Mouse (Mus musculus) T-cell, adult 2 months (primary cell): ENCODE results near the gene Kmt2a.

ENCODE experiments used
- DNase-seq: peaks from one replicate; pipeline ENCODE4 v3.0.0; 2022; ENCODE audit warnings: low spot score

Kmt2a gene

DNA sequence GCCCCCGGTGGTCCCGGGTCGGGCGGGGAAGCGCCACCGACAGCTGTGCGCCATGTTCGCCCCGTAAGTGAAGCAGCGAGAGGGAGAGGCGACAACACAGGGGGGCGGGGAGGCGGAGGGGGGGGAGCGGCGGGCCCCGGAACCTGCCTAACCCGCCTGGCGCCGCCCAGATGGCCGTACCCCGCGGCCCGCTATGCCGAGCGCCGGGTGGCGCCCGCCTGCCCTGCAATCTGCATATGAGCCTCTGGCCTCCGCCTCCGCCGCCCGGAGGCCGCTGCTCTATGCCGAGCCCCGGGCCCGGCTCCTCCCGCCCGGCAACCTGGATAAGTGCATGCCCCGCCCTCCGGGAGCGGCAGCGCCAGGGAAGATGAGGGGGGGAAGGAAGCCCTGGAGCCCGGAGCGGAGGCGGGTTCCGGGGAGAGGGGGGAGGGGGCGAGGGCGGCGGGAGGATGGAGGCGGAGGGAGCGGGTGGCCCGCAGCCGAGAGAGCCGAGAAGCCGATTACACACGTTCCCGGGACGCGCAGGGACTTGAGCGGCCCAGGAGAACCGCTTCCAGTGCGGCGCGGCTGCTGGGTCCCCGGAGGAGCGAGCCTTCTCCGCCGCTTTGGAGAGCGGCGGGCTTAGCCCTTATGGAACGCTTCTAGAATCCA is at the start of gene Kmt2a:
Kmt2a (minus strand) TSS at position 76 of the 651 bp plus-strand sequence.
- peak; percentile 94 for DNase-seq

DNA sequence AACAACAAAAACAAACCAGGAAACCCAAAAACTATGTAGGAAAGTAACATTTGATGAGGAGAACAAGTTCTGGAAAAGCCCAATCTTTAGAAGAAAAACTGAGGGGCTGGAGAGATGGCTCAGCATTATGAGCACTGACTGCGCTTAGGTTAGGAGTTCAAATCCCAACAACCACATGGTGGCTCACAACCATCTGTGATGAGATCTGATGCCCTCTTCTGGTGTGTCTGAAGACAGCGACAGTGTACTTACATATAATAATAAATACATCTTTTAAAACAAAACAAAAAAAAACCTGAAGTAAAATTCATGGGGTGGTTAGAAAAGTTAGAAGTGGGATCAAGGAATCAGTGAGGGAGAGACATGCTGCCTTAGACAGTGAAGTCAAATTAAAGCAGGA is 40.4 kb upstream of the Kmt2a start:
- no peak for DNase-seq

DNA sequence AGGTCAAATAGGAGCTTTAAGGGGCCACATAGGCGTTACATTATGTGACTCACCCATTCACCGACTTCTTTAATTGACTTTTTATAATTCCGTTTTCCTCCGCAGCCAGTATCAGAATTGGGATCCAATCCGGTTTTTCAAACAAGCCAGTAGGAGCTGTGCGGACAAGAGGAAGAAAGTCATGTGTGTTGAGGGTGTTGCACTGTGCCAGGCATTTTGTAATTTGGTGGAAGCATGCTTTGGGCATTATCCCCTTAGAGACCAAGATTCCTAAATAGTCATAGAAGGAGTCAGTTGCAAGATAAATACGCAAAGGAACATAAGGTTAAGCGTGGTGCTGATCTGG is 40.0 kb upstream of the Kmt2a start:
- no peak for DNase-seq

DNA sequence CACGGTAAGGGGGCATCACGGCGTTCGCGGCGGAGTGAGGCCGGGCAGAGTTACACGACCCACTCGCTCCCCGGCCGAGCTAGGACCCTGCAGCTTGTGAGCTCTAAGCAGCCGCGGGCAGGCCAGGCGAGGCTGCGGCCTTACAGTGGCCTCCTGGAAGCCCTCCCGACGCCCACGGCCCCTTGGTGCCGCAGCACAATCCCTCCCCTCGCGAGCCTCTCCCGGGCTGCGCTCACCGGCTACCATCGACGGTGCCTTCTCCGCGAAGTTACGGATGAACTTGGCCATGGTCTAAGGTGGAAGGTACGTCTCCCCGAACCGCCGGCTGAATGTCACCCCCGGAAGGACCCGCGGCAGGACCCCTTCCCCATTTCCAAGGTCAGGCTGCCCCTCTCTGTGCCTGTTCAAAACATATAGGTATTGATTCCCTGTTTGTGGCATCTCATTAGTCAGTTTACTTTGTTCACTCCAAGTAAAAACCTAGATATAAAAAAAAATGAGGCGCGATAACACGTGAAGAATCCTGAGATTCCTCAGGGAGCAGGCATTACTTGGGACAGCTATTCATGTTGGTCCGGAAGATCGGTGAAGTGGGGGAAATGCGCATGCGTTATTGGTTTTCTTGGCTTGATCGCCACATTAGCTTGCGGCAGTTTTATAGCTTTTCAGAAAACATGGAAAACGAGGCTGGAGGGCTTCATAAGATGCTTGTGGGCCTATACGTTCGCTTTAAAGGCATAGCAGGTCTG is 39.5 kb upstream of the Kmt2a start, which contains the start of gene Atp5l:
Atp5l (minus strand) TSS at position 369 of the 749 bp plus-strand sequence.
- DNase-seq: peak; percentile 81

DNA sequence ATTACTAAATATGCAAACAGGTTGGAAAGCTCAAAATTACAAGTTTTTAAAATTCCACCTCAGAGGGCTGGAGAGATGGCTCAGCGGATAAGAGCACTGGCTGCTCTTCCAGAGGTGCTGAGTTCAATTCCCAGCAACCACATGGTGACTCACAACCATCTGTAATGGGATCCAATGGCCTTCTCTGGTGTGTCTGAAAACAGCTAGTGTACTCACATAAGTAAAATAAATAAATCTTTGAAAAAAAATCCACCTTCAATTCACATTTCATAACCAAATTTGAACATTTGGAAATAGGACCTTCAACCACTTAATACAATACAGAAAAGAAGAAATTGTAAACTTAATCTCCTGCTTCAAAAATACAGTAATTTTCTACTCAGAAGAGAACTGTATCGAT is 38.5 kb upstream of the Kmt2a start:
- no peak for DNase-seq

DNA sequence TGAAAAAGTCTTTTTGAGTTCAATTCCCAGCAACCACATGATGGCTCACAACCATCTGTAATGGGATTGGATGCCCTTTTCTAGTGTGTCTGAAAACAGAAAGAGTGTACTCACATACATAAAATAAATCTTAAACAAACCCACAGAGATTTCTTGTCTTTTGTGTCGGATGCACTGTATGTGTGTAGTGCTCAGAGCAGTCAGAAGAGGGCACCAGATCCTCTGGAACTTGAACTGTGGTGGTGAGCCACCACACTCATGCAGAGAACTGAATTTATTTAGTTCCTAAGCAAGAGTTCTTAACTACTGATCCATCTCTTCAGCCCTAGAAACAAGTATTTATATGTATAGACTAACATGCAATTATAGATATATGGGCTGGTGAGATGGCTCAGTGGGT is 35.1 kb upstream of the Kmt2a start:
- DNase-seq: peak; percentile 75

DNA sequence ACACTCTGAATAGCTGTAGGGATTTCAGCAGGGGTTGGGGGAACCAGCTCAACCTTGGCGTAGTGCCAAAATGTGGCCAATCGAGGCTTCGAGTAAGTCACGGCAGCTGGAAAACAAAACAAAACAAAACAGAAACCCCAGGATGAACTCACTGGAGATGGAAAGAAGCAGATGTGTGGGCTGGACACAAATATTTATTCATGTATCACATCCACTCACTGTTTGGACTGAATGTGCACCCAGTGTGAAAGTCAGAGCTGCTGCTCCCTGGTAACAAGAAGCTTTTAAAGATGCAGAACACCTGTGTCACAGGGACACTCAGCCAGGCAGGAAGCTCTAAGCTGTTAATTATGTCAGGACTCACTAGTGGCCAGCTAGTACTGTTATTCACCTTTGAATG is 33.6 kb upstream of the Kmt2a start:
- no peak for DNase-seq

DNA sequence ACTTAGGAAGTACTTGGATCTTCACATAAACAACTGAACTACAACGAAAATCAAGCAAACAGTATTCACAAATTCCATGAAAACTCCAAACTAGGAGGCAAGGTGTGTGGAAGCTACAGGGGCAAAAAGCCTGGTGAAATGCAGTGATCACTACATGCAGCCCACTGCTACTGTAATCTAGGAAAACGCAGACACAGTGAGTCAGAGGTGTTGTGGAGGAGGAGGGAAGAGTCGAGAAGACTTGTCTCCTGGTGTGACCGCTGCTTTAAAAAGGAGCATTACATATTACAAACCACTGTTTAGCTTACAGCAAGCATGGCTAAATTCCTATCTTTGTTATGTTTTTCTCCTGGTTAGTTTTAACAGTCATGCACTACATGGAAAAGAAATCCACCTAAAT is 30.3 kb upstream of the Kmt2a start:
- no peak for DNase-seq

DNA sequence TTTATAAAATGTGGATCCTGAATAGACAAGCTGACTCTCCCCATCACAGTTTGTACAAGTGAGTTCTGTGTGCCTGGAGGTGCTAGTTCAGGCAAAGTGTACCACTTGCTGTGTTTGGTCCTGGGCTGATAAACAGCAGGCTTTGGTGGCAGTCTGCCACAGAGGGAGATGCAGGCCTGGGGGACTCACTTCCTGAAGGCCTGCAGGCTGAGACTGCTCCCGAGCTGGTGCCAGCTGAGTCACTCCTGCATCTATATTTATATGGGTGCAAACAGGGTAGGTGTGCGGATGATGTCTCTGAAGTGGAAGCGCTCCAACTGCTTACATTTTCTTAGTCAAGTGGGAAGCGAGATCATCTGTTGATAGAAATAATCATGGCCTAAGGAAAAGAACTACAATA is 24.5 kb upstream of the Kmt2a start:
- no peak for DNase-seq

DNA sequence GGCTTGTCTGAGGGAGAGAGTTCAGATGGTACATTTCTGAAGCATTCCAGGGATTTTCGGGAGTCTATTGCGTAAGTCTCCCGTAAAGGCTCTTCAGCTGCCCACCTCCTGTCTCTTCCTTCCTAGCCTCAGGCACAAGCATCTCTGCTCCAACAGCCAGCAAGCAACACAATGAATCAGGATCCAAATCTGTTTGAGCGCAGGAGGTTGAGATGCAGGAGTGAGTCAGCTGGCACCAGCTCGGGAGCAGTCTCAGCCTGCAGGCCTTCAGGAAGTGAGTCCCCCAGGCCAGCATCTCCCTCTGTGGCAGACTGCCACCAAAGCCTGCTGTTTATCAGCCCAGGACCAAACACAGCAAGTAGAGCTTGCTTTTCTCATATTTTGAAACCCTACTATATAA is 23.9 kb upstream of the Kmt2a start:
- DNase-seq: no peak

DNA sequence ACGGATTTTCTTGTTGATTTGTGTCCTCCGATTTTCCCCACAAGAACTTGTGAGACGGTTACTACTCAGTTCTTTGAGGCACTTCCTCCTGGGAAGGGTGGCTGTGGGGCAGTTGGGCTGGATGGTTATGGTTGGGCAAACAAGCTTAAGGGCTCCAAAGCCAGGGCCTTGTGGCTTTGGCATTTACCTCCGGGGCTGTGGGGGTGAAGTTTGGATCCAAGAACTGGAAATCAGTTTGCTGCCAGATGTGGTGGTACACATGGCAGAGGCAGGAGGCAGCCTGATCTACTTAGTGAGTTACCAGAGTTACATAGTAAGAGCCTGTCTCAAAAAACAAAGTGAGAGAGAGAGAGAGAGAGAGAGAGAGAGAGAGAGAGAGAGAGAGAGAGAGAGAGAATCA is 22.8 kb upstream of the Kmt2a start:
- no peak for DNase-seq

DNA sequence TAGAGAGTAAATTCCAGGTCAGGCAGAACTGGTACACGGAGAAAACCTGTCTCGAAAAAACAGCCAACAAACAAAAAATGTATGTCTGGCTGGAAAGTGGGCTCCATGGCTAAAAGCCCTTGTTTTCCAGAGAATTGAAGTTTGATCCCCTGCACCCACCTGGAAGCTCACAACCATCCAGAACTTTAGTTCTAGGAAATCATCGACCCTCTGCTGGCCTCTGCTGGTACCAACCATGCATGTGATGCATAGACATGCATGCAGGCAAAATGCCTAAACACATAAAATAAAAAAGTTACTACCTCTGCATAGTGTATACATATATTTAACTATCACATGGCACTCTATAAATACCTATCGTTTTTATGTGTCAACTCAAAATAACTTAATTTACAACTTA is 19.3 kb upstream of the Kmt2a start:
- no peak for DNase-seq

DNA sequence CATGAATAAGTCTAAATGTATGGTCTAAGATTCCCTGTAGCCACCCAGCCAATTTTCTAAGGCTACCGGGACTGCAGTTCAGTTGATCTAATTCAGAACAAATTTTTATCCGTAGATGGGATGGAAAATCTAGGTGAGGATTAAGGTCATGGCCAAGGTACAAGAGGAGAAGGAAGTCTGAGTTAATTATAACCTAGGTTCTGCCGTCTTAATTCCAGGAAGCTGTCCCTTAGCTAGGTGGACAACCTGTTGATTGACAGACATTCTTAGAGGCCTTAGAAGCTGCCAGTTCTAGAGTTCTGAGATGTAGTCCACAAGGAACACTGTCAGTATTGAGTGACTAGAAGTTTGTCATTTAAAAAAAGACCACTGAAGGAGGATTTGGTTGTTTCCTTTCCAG is 18.6 kb upstream of the Kmt2a start:
- DNase-seq: no peak

DNA sequence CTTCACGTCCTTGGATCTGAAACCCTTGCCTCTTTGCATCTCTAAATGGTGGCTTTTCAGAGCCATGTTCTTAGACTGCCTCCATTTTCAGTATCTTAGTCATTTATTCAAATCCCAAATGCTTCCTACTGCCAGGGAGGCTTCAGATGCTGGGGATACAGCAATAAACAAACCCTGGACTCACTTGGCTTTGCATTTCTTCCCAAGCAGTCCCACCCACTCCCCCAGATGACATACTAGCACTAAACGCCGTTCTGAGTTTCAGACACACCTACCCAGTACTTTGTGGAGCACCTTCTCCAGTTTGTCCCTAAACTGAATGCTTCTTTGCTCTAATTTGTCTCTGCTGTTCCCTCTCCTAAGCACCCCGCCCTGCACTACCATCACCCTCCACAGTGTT is 15.9 kb upstream of the Kmt2a start:
- DNase-seq: no peak

DNA sequence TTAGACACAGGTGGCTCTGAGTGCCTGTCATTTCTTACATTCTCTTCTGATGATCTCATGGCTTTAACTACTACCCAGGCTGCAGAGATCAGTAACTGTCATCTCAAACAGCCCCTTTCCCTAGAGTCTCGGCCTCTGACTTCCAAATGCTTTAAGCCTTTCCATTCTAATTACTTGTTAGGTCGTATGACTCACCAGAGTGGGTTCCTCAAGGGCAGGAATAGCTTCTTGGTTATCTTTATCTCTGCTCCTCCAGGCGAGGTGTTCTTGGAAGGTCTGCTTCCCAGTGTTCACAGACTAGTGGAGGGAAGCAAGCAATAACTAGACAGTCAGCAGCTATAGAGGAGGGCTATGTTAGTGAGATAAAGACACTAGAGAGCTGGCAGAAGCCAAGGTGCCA is 11.6 kb upstream of the Kmt2a start:
- DNase-seq: no peak

DNA sequence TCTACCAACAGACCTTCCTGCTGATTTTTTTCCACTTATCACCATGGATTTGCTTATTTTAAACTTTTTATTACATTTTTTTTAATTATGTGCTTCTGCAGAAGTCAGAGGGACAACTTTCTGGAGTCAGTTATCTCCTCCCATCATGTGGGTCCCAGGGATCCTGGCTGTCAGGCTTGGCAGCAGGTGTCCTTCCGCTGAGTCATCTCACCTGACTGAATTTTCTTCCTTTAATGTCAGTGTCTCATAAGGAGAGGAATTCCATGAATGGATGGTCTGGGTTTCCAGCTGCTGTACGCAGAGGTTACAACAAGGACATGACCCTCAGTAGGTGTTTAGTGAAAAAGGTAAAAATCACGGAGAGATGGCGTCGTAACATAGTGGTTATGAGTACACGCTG is 10.1 kb upstream of the Kmt2a start:
- DNase-seq: no peak

DNA sequence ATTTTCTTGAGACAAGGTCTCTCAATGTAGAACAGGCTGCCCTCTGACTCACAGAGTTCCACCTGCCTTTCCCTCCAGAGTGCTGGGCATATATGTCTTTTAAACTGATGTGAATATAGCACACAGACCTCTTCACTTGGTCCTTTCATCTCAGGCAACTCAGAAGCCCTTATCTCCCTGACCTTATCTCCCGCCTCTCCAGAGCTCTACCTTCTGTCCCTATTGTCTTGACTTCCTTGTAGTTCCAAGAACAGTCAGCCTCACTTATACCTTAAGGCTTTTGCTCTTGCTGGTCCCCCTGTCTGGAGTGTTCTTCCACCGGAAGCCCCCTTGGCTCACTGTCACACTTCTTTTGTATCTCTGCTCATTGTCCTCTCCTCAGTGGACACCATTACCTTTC is 9.0 kb upstream of the Kmt2a start:
- no peak for DNase-seq

DNA sequence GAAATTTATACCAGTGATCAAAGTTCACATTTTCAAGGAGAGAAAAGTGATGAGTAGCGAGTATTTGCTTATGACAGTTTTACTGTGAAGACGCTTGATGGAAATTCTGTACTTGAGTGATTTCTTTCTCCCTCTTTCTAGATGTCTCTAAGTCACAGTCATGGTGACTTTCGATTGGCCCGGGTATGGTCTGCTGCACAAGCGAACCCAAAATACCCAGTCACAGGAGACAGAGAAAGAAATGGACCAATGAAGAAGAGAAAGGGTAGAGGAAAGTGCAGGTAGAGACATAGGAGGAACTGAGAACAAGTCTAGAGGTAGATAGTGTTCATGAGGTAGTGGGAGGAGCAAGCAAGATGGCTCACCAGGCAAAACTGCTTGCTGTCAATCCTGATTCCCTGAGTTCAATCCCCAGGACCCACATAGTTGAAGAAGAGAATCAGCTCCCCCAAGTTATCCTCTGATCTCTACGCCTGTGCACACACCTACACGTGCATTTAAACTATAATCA is 7.1 kb upstream of the Kmt2a start:
- DNase-seq: no peak

DNA sequence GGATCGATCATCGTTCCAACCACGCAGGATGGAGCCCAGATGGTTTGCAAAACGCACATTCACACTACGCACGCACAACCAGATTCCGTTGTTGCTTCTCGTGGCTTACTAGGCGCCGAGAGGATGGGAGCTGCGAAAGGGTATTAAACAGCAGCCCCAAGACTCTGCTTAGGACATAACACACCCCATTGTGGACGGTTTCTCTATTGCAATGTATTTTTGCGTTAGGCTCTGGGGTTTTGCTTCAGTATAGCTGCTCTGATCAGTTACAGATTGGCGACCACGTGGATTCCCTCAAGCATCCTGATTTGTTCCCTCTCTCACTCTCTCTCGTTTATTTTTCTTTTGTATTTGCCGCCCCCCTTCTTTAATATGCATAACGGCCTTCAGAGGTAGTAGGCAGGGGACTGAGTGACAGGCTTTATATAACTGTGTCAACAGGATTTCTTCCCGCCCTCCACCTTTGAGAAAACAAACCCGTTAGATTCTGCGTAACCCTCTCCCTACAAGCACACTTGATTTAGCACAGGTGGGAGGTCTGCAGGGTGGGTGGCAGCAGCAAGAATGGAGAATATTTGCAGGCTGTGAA is 2.0 kb upstream of the Kmt2a start:
- DNase-seq: peak; percentile 32

DNA sequence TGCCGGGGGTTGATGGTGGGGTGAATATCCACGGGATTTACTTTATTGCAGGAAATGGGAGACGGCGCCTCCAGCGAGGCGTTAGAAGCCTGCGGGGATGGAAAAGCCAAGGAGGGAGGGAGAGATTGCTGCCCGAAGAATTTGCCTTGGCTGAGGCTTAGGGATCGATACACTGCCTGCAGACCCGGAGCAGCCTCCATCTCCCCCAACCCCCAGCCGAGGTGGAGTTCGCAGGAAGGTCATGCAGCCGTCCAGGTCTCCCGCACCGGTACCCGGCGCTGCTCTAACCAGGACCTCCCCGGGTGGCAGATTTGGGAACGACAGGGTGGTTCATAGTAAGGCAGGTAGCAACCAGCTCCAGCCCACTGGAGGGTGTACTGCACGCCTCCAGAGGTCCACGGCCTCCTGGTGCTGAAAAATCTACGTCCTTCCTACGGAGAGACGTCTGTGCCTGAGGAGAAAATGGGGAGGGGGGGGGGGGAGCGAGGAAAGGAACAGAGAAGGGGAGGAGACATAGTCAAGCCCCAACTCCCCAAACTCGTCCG is 1.4 kb upstream of the Kmt2a start:
- DNase-seq: peak; percentile 75

DNA sequence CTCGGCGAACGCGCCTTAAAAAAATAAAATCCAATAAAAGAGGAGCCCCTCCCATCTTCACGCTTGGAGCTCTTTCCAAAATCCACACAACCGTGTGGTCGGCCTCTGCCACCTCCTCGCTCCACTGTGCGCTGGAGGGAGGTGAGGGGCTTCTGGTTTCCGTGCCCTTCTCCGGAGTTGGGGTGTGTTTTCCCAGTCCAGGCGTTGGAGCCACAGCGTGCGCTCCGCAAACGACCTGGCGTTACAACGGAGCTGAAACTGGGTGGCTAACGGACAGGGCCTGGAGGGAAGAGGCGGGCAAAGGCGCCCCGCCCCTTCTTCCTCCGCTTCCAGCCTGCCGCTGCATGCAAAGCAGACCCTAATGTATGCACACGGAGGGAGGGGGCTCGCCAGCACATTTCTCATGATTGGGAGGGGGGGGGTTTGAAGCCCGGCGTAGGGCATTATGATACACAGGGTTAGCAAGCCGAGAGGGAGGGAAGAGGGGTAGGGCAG is 892 bp upstream of the Kmt2a start:
- peak; percentile 18 for DNase-seq

DNA sequence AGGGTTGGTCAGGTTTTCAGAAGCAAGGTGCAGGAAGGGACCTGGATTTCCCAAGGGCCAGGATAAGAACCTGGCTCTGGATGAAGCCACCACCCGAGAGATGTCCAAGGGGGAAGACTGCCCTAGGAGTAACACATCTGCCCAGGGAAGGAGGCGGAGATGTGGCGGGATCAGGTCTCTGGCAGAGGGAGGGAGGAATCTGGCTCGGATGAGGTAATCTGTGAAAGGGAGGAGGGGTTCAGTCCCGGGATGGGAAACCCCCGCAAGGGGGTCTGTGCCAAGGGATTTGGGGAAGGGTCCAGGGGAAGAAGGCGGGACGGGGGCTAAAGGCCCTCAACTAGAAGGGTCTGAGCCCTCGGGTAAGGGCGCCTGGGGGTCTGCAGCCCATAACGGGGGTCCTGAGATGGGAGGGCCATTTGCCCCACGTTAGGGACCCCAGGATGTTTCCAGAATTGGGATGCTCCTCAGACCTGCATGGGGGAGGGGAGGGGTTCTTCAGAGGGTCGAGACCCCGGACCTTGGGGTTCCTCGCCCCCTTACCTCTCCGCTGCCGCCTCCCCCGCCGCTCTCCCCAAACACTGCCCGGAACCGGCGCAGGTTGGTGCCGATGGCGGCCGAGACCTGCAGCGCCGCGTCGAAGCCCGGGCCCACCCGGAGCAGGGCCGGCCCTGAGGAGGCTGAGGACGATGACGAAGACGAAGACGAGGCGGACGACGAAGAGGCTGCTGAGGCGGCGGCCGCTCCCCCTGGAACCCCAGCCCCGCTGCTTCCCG is 601 bp downstream of the Kmt2a start:
- DNase-seq: peak; percentile 3
